Mouse (Mus musculus): ENCODE results near the gene Vezt. TPM values are rescaled to one million over a fixed set of nuclear protein-coding genes. Genes with fewer than 3 reads are reported as not detected.

Vezt gene
- polyA plus RNA-seq, 1 experiment = 10.2 TPM

DNA sequence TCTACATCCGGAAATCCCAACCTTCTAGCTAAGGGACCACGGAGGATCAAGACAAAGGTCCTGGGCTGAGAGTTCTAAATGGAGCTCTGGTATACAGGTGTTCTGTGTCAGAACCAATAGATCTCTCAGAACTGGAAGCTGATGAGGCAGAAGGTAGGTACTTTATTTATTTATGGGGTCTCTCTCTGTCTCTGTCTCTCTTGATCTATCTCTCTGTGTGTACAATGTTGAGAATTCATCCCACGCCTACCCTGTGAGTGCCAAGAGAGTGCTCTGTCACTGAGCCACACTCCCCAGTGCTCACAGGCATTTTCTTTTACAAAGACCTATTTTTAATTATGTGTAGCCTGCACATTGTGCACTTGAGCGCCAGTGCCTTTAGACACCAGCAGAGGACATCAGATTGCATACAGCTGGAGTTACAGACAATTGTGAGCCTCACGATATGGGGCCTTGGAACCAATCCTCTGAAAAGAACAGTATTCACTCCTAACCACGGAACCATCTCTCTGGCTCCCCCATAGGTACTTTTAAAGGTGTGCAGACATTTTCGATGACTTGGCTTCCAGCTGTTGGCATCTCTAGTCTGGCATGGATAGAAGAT, 138.5 kb downstream of the Vezt start, which contains the start of gene Metap2:
TSS of gene Metap2 (minus strand) at position 51 of the 604 bp plus-strand sequence.
- Histone ChIP-seq H3K27me3 (ENCODE audit: control insufficient read depth, insufficient read depth, insufficient read length) (no peaks in the 10 kb centered on the region), H3ac (ENCODE audit: control insufficient read depth, insufficient read length, low read depth) (no peak within 1 kb of the TSS), H3K4me3 (ENCODE audit: insufficient read depth, poor library complexity, severe bottlenecking) (no peak within 1 kb of the TSS), H3K79me2 (ENCODE audit: control insufficient read depth, insufficient read depth) (no peaks in the 10 kb centered on the region), H3K36me3 (ENCODE audit: control insufficient read depth, insufficient read depth) (no peaks in the 10 kb centered on the region), H3K79me3 (ENCODE audit: low read depth) (no peaks in the 10 kb centered on the region)
- TF ChIP-seq MYOD1 (IDR thresholded peaks at IDR 0.05; ENCODE audit: control insufficient read depth, insufficient read length, low read depth) (no peak), CTCF (IDR thresholded peaks at IDR 0.05; ENCODE audit: control insufficient read depth, insufficient read depth, insufficient read length) (no peak), FOSL1 (IDR thresholded peaks at IDR 0.05; ENCODE audit: insufficient read depth, low read length, poor library complexity, severe bottlenecking) (no peak), CEBPB (IDR thresholded peaks at IDR 0.05; ENCODE audit: low read depth) (no peak), USF1 (IDR thresholded peaks at IDR 0.05; ENCODE audit: low read depth) (no peak), MAX (IDR thresholded peaks at IDR 0.05) (no peak), MYOG (IDR thresholded peaks at IDR 0.05; ENCODE audit: control insufficient read depth, extremely low read depth, insufficient read length) (no peak)

DNA sequence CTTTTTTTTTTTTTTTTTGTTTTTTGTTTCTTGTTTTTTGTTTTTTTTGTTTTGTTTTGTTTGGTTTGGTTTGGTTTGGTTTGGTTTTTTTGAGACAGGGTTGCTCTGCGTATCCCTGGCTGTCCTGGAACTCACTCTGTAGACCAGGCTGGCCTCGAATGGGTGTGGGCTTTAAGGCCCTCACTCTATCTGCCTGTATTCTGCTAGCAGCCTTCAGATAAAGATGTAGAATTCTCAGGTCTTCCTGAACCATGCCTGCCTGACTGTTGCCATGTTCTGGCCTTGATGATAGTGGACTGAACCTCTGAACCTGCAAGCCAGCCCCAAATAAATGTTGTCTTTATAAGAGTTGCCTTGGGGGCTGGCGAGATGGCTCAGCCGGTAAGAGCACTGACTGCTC, 143.1 kb downstream of the Vezt start:
- no peak overlapping the region for H3K4me3 ChIP-seq (ENCODE audit: insufficient read depth, poor library complexity, severe bottlenecking)
- H3K36me3 ChIP-seq (ENCODE audit: control insufficient read depth, insufficient read depth) = no peaks in the 10 kb centered on the region
- H3ac ChIP-seq (ENCODE audit: control insufficient read depth, insufficient read length, low read depth) = no peak overlapping the region
- H3K79me2 ChIP-seq (ENCODE audit: control insufficient read depth, insufficient read depth) = peaks cover 21% of the 10 kb centered on the region
- peaks cover 19% of the 10 kb centered on the region for H3K79me3 ChIP-seq (ENCODE audit: low read depth)
- TF ChIP-seq USF1 (IDR thresholded peaks at IDR 0.05; ENCODE audit: low read depth) = no peak
- no peak for TF ChIP-seq MAX (IDR thresholded peaks at IDR 0.05)
- TF ChIP-seq MYOD1 (IDR thresholded peaks at IDR 0.05; ENCODE audit: control insufficient read depth, insufficient read length, low read depth) = no peak
- no peak for TF ChIP-seq CTCF (IDR thresholded peaks at IDR 0.05; ENCODE audit: control insufficient read depth, insufficient read depth, insufficient read length)
- no peak for TF ChIP-seq FOSL1 (IDR thresholded peaks at IDR 0.05; ENCODE audit: insufficient read depth, low read length, poor library complexity, severe bottlenecking)
- TF ChIP-seq CEBPB (IDR thresholded peaks at IDR 0.05; ENCODE audit: low read depth) = no peak
- TF ChIP-seq MYOG (IDR thresholded peaks at IDR 0.05; ENCODE audit: control insufficient read depth, extremely low read depth, insufficient read length) = no peak
- H3K27me3 ChIP-seq (ENCODE audit: control insufficient read depth, insufficient read depth, insufficient read length) = no peaks in the 10 kb centered on the region

DNA sequence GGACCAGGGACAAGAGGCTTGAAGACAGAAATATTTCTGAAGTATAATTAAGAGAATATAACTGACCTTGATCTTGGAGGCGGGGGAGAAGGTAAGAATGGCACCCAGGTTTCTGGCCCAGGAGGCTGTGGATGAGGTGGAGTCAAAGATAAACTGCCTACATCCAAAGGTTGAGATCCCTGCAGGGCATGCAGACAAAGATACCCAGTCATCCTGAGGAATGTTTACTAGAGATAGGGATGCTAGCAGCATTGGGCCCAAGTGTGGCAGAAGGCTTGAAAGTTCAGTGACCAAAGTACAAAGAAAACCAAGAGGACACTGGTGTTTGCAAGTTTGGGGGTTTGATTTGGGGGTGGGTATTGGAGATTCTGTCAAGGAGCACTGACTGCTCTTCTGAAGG, 144.6 kb downstream of the Vezt start:
- peaks cover 36% of the 10 kb centered on the region for H3K79me2 ChIP-seq (ENCODE audit: control insufficient read depth, insufficient read depth)
- peaks cover 32% of the 10 kb centered on the region for H3K79me3 ChIP-seq (ENCODE audit: low read depth)
- H3ac ChIP-seq (ENCODE audit: control insufficient read depth, insufficient read length, low read depth) = no peak overlapping the region
- H3K27me3 ChIP-seq (ENCODE audit: control insufficient read depth, insufficient read depth, insufficient read length) = no peaks in the 10 kb centered on the region
- H3K4me3 ChIP-seq (ENCODE audit: insufficient read depth, poor library complexity, severe bottlenecking) = no peak overlapping the region
- H3K36me3 ChIP-seq (ENCODE audit: control insufficient read depth, insufficient read depth) = peaks cover 13% of the 10 kb centered on the region
- TF ChIP-seq CTCF (IDR thresholded peaks at IDR 0.05; ENCODE audit: control insufficient read depth, insufficient read depth, insufficient read length) = no peak
- no peak for TF ChIP-seq CEBPB (IDR thresholded peaks at IDR 0.05; ENCODE audit: low read depth)
- no peak for TF ChIP-seq MYOD1 (IDR thresholded peaks at IDR 0.05; ENCODE audit: control insufficient read depth, insufficient read length, low read depth)
- TF ChIP-seq USF1 (IDR thresholded peaks at IDR 0.05; ENCODE audit: low read depth) = no peak
- no peak for TF ChIP-seq FOSL1 (IDR thresholded peaks at IDR 0.05; ENCODE audit: insufficient read depth, low read length, poor library complexity, severe bottlenecking)
- TF ChIP-seq MAX (IDR thresholded peaks at IDR 0.05) = no peak
- TF ChIP-seq MYOG (IDR thresholded peaks at IDR 0.05; ENCODE audit: control insufficient read depth, extremely low read depth, insufficient read length) = no peak

DNA sequence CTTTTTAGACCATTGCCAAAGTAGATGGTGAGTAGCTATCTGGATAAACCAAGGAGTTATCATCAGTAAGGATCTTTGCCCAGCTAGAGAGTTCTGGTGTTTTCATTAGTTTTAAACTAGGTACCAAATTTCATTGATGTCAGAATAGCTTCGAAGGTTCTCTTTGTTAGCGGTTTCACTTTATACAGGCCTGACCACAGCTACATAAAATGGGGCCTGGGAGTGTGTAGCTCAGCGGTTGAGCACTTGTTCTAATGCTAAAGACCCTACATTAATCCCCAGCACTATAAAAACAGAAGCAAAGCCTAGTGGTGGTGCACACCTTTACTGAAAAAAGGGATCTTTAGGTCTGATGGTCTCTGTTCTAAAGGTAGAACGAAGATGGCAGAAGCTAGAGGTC, 145.1 kb downstream of the Vezt start:
- Histone ChIP-seq H3K27me3 (ENCODE audit: control insufficient read depth, insufficient read depth, insufficient read length) (no peaks in the 10 kb centered on the region), H3K4me3 (ENCODE audit: insufficient read depth, poor library complexity, severe bottlenecking) (no peak overlapping the region), H3ac (ENCODE audit: control insufficient read depth, insufficient read length, low read depth) (no peak overlapping the region), H3K36me3 (ENCODE audit: control insufficient read depth, insufficient read depth) (peaks cover 18% of the 10 kb centered on the region), H3K79me2 (ENCODE audit: control insufficient read depth, insufficient read depth) (peaks cover 40% of the 10 kb centered on the region), H3K79me3 (ENCODE audit: low read depth) (peaks cover 36% of the 10 kb centered on the region)
- TF ChIP-seq MYOG (IDR thresholded peaks at IDR 0.05; ENCODE audit: control insufficient read depth, extremely low read depth, insufficient read length) (no peak), CEBPB (IDR thresholded peaks at IDR 0.05; ENCODE audit: low read depth) (no peak), USF1 (IDR thresholded peaks at IDR 0.05; ENCODE audit: low read depth) (no peak), MAX (IDR thresholded peaks at IDR 0.05) (no peak), MYOD1 (IDR thresholded peaks at IDR 0.05; ENCODE audit: control insufficient read depth, insufficient read length, low read depth) (no peak), FOSL1 (IDR thresholded peaks at IDR 0.05; ENCODE audit: insufficient read depth, low read length, poor library complexity, severe bottlenecking) (no peak), CTCF (IDR thresholded peaks at IDR 0.05; ENCODE audit: control insufficient read depth, insufficient read depth, insufficient read length) (no peak)

DNA sequence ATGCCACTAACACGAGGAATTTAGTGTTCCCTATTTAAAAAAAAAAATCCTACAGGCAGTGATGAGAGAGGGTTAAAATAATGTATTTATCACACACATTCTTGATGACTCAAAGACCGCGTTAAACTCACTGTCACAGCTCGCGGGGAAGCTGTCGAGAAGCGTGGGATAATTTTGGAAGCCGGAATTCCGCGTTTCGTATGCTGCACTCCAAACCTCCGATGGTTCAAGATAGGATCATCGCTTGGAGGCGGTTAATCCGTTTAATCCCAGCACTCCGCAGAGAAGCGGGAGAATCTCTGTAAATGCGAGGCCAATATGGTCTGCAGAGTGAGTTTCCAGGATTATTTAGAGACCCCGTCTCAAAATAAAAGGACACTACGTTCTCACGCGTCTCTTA, 145.6 kb downstream of the Vezt start:
- H3K79me3 ChIP-seq (ENCODE audit: low read depth) = peaks cover 42% of the 10 kb centered on the region
- no peaks in the 10 kb centered on the region for H3K27me3 ChIP-seq (ENCODE audit: control insufficient read depth, insufficient read depth, insufficient read length)
- TF ChIP-seq MYOG (IDR thresholded peaks at IDR 0.05; ENCODE audit: control insufficient read depth, extremely low read depth, insufficient read length) (no peak), CTCF (IDR thresholded peaks at IDR 0.05; ENCODE audit: control insufficient read depth, insufficient read depth, insufficient read length) (no peak), USF1 (IDR thresholded peaks at IDR 0.05; ENCODE audit: low read depth) (no peak), MAX (IDR thresholded peaks at IDR 0.05) (no peak), MYOD1 (IDR thresholded peaks at IDR 0.05; ENCODE audit: control insufficient read depth, insufficient read length, low read depth) (no peak), FOSL1 (IDR thresholded peaks at IDR 0.05; ENCODE audit: insufficient read depth, low read length, poor library complexity, severe bottlenecking) (no peak), CEBPB (IDR thresholded peaks at IDR 0.05; ENCODE audit: low read depth) (no peak)
- peaks cover 22% of the 10 kb centered on the region for H3K36me3 ChIP-seq (ENCODE audit: control insufficient read depth, insufficient read depth)
- H3K4me3 ChIP-seq (ENCODE audit: insufficient read depth, poor library complexity, severe bottlenecking) = peak overlapping the region; percentile 96
- H3K79me2 ChIP-seq (ENCODE audit: control insufficient read depth, insufficient read depth) = peaks cover 46% of the 10 kb centered on the region
- peak overlapping the region; percentile 67 for H3ac ChIP-seq (ENCODE audit: control insufficient read depth, insufficient read length, low read depth)
